Comparison of ENCODE assay signal across 12 mouse cellular contexts in genomic region chr12:82935121-82935762, GRCm38 (mm10).
DNase-seq lines count a peak whose midpoint lies in the region; ATAC-seq and TF ChIP-seq lines count a peak whose summit lies in the region.
"Had no signal": no experiment of that assay in that cellular context is flagged by ENCODE, and none has a peak within 500 bp of the region (broad histone marks: within the 10 kb centered on the region; RNA-seq: fewer than 3 reads in every experiment).

No protein-coding gene starts in this region.

- no peak for TF ChIP-seq CTCF in intestine, postnatal 0 days (IDR thresholded peaks at IDR 0.05; ENCODE audit: low read depth)
- TF ChIP-seq CTCF in gastrocnemius, adult 2 months (IDR thresholded peaks at IDR 0.05) = no peak

- H3K27me3 ChIP-seq in midbrain, embryonic 11.5 days (ENCODE audit: control insufficient read depth, insufficient read depth, low read length) = no peaks in the 10 kb centered on the region
- H3K27me3 ChIP-seq in midbrain, embryonic 13.5 days = no peaks in the 10 kb centered on the region
- H3K27me3 ChIP-seq in intestine, postnatal 0 days (replicated peaks; ENCODE audit: control insufficient read depth, insufficient read depth, low read length) = no peaks in the 10 kb centered on the region
- H3K27me3 ChIP-seq: liver, embryonic 13.5 days had no signal

- WGBS in midbrain, embryonic 11.5 days = 91% methylated on average over 6 of the region's 6 CpGs
- WGBS in midbrain, embryonic 13.5 days = 89% methylated on average over 6 of the region's 6 CpGs
- 35% methylated on average over 6 of the region's 6 CpGs for WGBS in intestine, postnatal 0 days

- intact Hi-C loops in gastrocnemius, adult 2 months (cut with DNase I) = no loop called here

- H3K4me2 ChIP-seq in midbrain, embryonic 11.5 days = no peak overlapping the region
- no peak overlapping the region for H3K4me2 ChIP-seq in midbrain, embryonic 13.5 days (replicated peaks)
- H3K4me2 ChIP-seq in intestine, postnatal 0 days (replicated peaks; ENCODE audit: low read depth) = no peak overlapping the region
- H3K4me2 ChIP-seq: liver, embryonic 13.5 days had no signal

- H3K4me1 ChIP-seq in midbrain, embryonic 11.5 days (ENCODE audit: control insufficient read depth, insufficient read depth, low read length) = no peaks in the 10 kb centered on the region
- H3K4me1 ChIP-seq in midbrain, embryonic 13.5 days (replicated peaks) = no peaks in the 10 kb centered on the region
- peaks cover 3% of the 10 kb centered on the region; the same call in 1 of the 2 replicates for H3K4me1 ChIP-seq in intestine, postnatal 0 days (replicated peaks; ENCODE audit: control insufficient read depth, insufficient read depth, low read length)
- H3K4me1 ChIP-seq: liver, embryonic 13.5 days had no signal

- no peak overlapping the region for H3K27ac ChIP-seq in midbrain, embryonic 11.5 days (ENCODE audit: low read depth, low read length)
- H3K27ac ChIP-seq in midbrain, embryonic 13.5 days = no peak overlapping the region
- no peak overlapping the region for H3K27ac ChIP-seq in intestine, postnatal 0 days (ENCODE audit: low read depth, low read length)
- no peak overlapping the region for H3K27ac ChIP-seq in gastrocnemius, adult 2 months
- H3K27ac ChIP-seq: liver, embryonic 13.5 days had no signal

- no peaks in the 10 kb centered on the region for H3K9me3 ChIP-seq in midbrain, embryonic 11.5 days (ENCODE audit: control insufficient read depth, low read length)
- no peaks in the 10 kb centered on the region for H3K9me3 ChIP-seq in midbrain, embryonic 13.5 days
- no peaks in the 10 kb centered on the region for H3K9me3 ChIP-seq in intestine, postnatal 0 days (ENCODE audit: control insufficient read depth)
- H3K9me3 ChIP-seq: liver, embryonic 13.5 days had no signal

- DNase-seq in adrenal gland, adult (ENCODE audit: inconsistent age in 2 of 2, low spot score in 1 of 2) = peak; percentile 28 to 64
- no peak for DNase-seq in adrenal gland, postnatal 4 days (ENCODE audit: low spot score in 2 of 2)
- peak; percentile 62 for DNase-seq in midbrain, embryonic 11.5 days (ENCODE audit: low spot score, missing footprints)
- DNase-seq in lung, postnatal 36 days = peak; percentile 42
- no peak for DNase-seq in gastrocnemius, adult 2 months
- no peak for DNase-seq in right cerebral cortex, postnatal 25 days
- DNase-seq: layer of hippocampus, adult 9-11 months; liver, embryonic 13.5 days; midbrain, embryonic 14.5 days had no signal

- no peak overlapping the region for H3K4me3 ChIP-seq in midbrain, embryonic 11.5 days (ENCODE audit: low read depth, low read length)
- no peak overlapping the region for H3K4me3 ChIP-seq in midbrain, embryonic 13.5 days (replicated peaks)
- no peak overlapping the region for H3K4me3 ChIP-seq in intestine, postnatal 0 days (ENCODE audit: low read depth, low read length)
- no peak overlapping the region for H3K4me3 ChIP-seq in gastrocnemius, adult 2 months
- H3K4me3 ChIP-seq: liver, embryonic 13.5 days had no signal

- no peaks in the 10 kb centered on the region for H3K36me3 ChIP-seq in midbrain, embryonic 11.5 days (ENCODE audit: control insufficient read depth, insufficient read depth, low read length)
- no peaks in the 10 kb centered on the region for H3K36me3 ChIP-seq in midbrain, embryonic 13.5 days
- no peaks in the 10 kb centered on the region for H3K36me3 ChIP-seq in intestine, postnatal 0 days (ENCODE audit: control insufficient read depth, insufficient read depth)
- H3K36me3 ChIP-seq: liver, embryonic 13.5 days had no signal

- no peak overlapping the region for H3K9ac ChIP-seq in midbrain, embryonic 11.5 days (ENCODE audit: low read length)
- no peak overlapping the region for H3K9ac ChIP-seq in midbrain, embryonic 13.5 days (replicated peaks)
- no peak overlapping the region for H3K9ac ChIP-seq in intestine, postnatal 0 days (ENCODE audit: low read depth, low read length)
- H3K9ac ChIP-seq: liver, embryonic 13.5 days had no signal

- no peak for ATAC-seq in midbrain, embryonic 11.5 days (ENCODE audit: low FRiP score)
- no peak for ATAC-seq in midbrain, embryonic 13.5 days
- ATAC-seq in intestine, postnatal 0 days = peak; percentile 91
- ATAC-seq: forebrain, embryonic 16.5 days had no signal

Comparison
In these comparisons a context has a peak if more than half of its experiments do, and no peak if none do; other contexts are left out.
1. DNase-seq: peak in adrenal gland, adult (2 of 2), midbrain, embryonic 11.5 days (single experiment) and lung, postnatal 36 days (single experiment); none in adrenal gland, postnatal 4 days (0 of 2), gastrocnemius, adult 2 months (single experiment) and right cerebral cortex, postnatal 25 days (single experiment).